Mouse (Mus musculus): Measurements from ENCODE around the gene Nasp. TPM values are rescaled to one million over a fixed set of nuclear protein-coding genes. Genes with fewer than 3 reads are reported as not detected.
"Not testable (repeated sequence)": the region's sequence is repeated elsewhere in the genome, so short reads cannot be mapped to it uniquely, and the experiment has no call there.

The Nasp gene
- polyA plus RNA-seq, 1 experiment: 2.6 TPM

- 92% methylated on average over 1 of the region's 1 CpGs for WGBS
- Histone ChIP-seq H3K4me3 (ENCODE audit: extremely low read depth, insufficient read depth, insufficient read length) (no peak overlapping the region), H3K27me3 (ENCODE audit: control insufficient read depth, insufficient read depth, low read length) (no peaks in the 10 kb centered on the region), H3K36me3 (ENCODE audit: control insufficient read depth, insufficient read depth, low read length) (no peaks in the 10 kb centered on the region), H3K27ac (ENCODE audit: insufficient read depth, low read length) (no peak overlapping the region), H3K4me1 (ENCODE audit: control insufficient read depth, insufficient read depth, insufficient read length) (peaks cover 3% of the 10 kb centered on the region; the same call in 1 of the 2 replicates)
- DNase-seq (ENCODE audit: low read depth in 1 of 2, low spot score in 2 of 2): no peak
- TF ChIP-seq CTCF (IDR thresholded peaks at IDR 0.05; ENCODE audit: extremely low read depth, insufficient read depth, insufficient read length, insufficient replicate concordance) (no peak), POLR2A (IDR thresholded peaks at IDR 0.05; ENCODE audit: low read depth, low read length) (no peak)
Observed at GRCm38 (mm10) chr4:116661998-116662397, 34.3 kb upstream of the Nasp start.

DNA sequence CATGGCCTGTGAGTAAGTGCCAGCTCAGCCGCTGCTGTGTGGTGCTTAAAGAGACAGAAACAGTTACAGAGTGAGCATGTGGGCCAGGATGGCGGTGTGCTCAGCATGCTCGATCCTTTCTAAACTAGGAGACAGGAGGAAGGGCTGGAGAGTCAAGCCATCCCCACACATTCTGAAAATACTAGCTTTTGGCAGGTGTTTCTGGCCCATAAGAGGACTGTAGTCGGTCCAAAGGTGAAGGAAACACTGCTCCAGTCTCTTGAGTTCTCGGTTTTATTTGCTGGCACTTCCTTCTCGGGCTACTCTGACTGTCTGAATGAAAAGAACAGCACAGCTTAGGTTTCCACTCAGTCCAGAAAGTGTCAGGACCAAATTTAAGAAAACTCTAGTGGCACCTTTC is 33.1 kb upstream of the Nasp start:
- Histone ChIP-seq H3K27ac (ENCODE audit: insufficient read depth, low read length) (no peak overlapping the region), H3K4me3 (ENCODE audit: extremely low read depth, insufficient read depth, insufficient read length) (no peak overlapping the region), H3K27me3 (ENCODE audit: control insufficient read depth, insufficient read depth, low read length) (no peaks in the 10 kb centered on the region), H3K36me3 (ENCODE audit: control insufficient read depth, insufficient read depth, low read length) (no peaks in the 10 kb centered on the region), H3K4me1 (ENCODE audit: control insufficient read depth, insufficient read depth, insufficient read length) (no peaks in the 10 kb centered on the region)
- WGBS: 72% methylated on average over 6 of the region's 6 CpGs
- no peak for DNase-seq (ENCODE audit: low read depth in 1 of 2, low spot score in 2 of 2)
- no peak for TF ChIP-seq POLR2A (IDR thresholded peaks at IDR 0.05; ENCODE audit: low read depth, low read length)
- TF ChIP-seq CTCF (IDR thresholded peaks at IDR 0.05; ENCODE audit: extremely low read depth, insufficient read depth, insufficient read length, insufficient replicate concordance): no peak

DNA sequence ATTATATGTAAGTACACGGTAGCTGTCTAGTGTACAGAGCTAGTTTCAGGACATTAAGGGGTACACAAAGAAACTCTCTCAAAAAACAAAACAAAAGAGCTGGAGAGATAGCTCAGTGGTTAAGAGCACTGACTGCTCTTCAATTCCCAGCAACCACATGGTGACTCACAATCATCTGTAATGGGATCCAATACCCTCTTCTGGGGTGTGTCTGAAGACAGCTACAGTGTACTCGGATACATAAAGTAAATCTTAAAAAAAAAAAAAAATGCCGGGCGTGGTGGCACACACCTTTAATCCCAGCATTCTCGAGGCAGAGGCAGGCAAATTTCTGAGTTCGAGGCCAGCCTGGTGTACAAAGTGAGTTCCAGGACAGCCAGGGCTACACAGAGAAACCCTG is 32.2 kb upstream of the Nasp start:
- H3K27me3 ChIP-seq (ENCODE audit: control insufficient read depth, insufficient read depth, low read length); DNase-seq (ENCODE audit: low read depth in 1 of 2, low spot score in 2 of 2); H3K36me3 ChIP-seq (ENCODE audit: control insufficient read depth, insufficient read depth, low read length); H3K4me3 ChIP-seq (ENCODE audit: extremely low read depth, insufficient read depth, insufficient read length); H3K4me1 ChIP-seq (ENCODE audit: control insufficient read depth, insufficient read depth, insufficient read length); H3K27ac ChIP-seq (ENCODE audit: insufficient read depth, low read length): not testable (repeated sequence)
- 90% methylated on average over 6 of the region's 6 CpGs for WGBS

DNA sequence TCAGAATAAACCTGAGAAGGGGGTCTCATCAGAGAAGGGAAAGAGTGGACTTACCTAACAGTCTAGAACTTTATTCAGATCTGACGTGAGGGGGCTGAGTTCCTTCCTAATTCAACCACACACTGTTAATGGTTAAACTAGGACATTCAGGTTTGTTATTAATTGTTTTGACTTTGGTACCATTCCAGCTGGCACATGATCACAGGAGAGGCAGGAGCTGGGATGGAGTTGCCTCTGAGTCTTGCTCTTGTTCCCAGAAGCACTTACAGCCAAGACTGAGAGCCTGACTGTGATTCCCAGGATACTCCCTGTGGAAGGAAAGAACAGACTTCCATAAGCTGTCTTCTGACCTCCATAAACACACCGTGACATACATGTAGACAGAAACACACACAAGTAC is 31.7 kb upstream of the Nasp start:
- DNase-seq (ENCODE audit: low read depth in 1 of 2, low spot score in 2 of 2): no peak
- Histone ChIP-seq H3K36me3 (ENCODE audit: control insufficient read depth, insufficient read depth, low read length) (no peaks in the 10 kb centered on the region), H3K4me1 (ENCODE audit: control insufficient read depth, insufficient read depth, insufficient read length) (no peaks in the 10 kb centered on the region), H3K4me3 (ENCODE audit: extremely low read depth, insufficient read depth, insufficient read length) (no peak overlapping the region), H3K27ac (ENCODE audit: insufficient read depth, low read length) (no peak overlapping the region), H3K27me3 (ENCODE audit: control insufficient read depth, insufficient read depth, low read length) (no peaks in the 10 kb centered on the region)
- WGBS: 83% methylated on average over 2 of the region's 2 CpGs
- TF ChIP-seq POLR2A (IDR thresholded peaks at IDR 0.05; ENCODE audit: low read depth, low read length) (no peak), CTCF (IDR thresholded peaks at IDR 0.05; ENCODE audit: extremely low read depth, insufficient read depth, insufficient read length, insufficient replicate concordance) (no peak)

DNA sequence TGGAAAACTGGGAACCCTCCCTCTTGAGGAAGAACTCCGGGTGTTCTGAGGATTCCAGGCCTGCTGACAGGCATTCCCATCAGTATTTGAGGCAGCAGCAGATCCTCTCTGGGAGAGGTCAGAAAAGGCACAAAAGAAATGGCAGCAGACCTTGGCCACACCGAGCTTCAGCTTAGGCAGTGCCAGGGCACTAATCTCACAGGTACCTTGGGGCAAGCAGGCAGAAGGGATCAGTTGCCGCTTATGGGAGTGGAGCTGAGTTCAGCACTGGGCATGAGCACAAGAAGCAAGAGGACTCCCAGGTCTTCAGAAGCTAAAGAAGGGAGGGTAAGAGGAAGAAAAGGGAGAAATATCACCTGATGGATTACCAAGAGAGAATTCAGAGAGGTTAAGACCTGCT is 30.2 kb upstream of the Nasp start:
- WGBS: 83% methylated on average over 3 of the region's 3 CpGs
- Histone ChIP-seq H3K4me3 (ENCODE audit: extremely low read depth, insufficient read depth, insufficient read length) (no peak overlapping the region), H3K27me3 (ENCODE audit: control insufficient read depth, insufficient read depth, low read length) (no peaks in the 10 kb centered on the region), H3K36me3 (ENCODE audit: control insufficient read depth, insufficient read depth, low read length) (no peaks in the 10 kb centered on the region), H3K4me1 (ENCODE audit: control insufficient read depth, insufficient read depth, insufficient read length) (no peaks in the 10 kb centered on the region), H3K27ac (ENCODE audit: insufficient read depth, low read length) (no peak overlapping the region)
- TF ChIP-seq CTCF (IDR thresholded peaks at IDR 0.05; ENCODE audit: extremely low read depth, insufficient read depth, insufficient read length, insufficient replicate concordance) (no peak), POLR2A (IDR thresholded peaks at IDR 0.05; ENCODE audit: low read depth, low read length) (no peak)
- no peak for DNase-seq (ENCODE audit: low read depth in 1 of 2, low spot score in 2 of 2)

DNA sequence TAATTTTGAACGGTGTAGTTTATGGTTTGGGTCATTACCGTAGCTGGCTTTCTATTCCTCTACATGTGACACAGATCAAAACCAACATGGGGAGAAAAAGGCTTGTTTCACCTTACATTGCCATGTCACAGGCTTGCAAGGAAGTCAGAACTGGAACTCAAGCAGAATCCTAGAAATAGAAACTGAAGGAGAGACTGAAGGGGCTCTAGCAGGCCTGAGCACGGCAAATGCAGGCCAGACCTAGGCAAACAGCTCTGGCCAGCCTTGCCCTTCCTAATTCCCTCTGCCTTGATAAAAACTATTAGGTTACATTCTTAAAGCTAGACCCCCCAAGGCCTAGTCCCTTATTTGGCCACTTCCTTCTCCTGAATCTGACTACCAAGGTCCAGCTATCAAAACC is 27.9 kb upstream of the Nasp start:
- no peak overlapping the region for H3K27ac ChIP-seq (ENCODE audit: insufficient read depth, low read length)

DNA sequence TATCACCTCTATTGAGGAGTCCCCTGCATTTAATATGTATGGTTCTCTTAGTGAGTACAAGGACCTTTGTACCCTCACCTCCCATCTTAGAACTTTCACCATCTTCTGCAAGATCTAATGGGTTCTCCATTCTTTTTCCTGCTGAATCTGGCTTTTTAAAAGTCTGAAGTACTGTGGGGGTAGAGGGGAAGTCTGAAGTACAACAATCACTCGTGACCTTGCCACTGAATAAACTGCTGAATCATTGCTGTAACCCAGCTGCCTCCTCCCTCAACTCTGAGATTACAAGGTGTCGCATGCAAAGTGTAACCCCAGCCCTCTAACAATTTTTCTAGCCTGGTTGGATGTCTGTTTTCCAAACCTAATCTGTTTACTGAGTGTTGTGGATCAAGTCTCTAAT is 27.4 kb upstream of the Nasp start:
- 30% methylated on average over 2 of the region's 2 CpGs for WGBS
- Histone ChIP-seq H3K27me3 (ENCODE audit: control insufficient read depth, insufficient read depth, low read length) (no peaks in the 10 kb centered on the region), H3K4me3 (ENCODE audit: extremely low read depth, insufficient read depth, insufficient read length) (no peak overlapping the region), H3K36me3 (ENCODE audit: control insufficient read depth, insufficient read depth, low read length) (no peaks in the 10 kb centered on the region), H3K27ac (ENCODE audit: insufficient read depth, low read length) (no peak overlapping the region), H3K4me1 (ENCODE audit: control insufficient read depth, insufficient read depth, insufficient read length) (peaks cover 3% of the 10 kb centered on the region; the same call in 1 of the 2 replicates)
- no peak for DNase-seq (ENCODE audit: low read depth in 1 of 2, low spot score in 2 of 2)
- TF ChIP-seq CTCF (IDR thresholded peaks at IDR 0.05; ENCODE audit: extremely low read depth, insufficient read depth, insufficient read length, insufficient replicate concordance): no peak
- TF ChIP-seq POLR2A (IDR thresholded peaks at IDR 0.05; ENCODE audit: low read depth, low read length): no peak

More for the DNA sequence above, 27.9 kb upstream of the Nasp start:
- H3K4me1 ChIP-seq (ENCODE audit: control insufficient read depth, insufficient read depth, insufficient read length): no peaks in the 10 kb centered on the region
- H3K27me3 ChIP-seq (ENCODE audit: control insufficient read depth, insufficient read depth, low read length): no peaks in the 10 kb centered on the region
- no peak overlapping the region for H3K4me3 ChIP-seq (ENCODE audit: extremely low read depth, insufficient read depth, insufficient read length)
- DNase-seq (ENCODE audit: low read depth in 1 of 2, low spot score in 2 of 2): no peak
- WGBS: 80% methylated on average over 3 of the region's 3 CpGs
- TF ChIP-seq POLR2A (IDR thresholded peaks at IDR 0.05; ENCODE audit: low read depth, low read length): no peak
- TF ChIP-seq CTCF (IDR thresholded peaks at IDR 0.05; ENCODE audit: extremely low read depth, insufficient read depth, insufficient read length, insufficient replicate concordance): no peak
- no peaks in the 10 kb centered on the region for H3K36me3 ChIP-seq (ENCODE audit: control insufficient read depth, insufficient read depth, low read length)
